Mouse (Mus musculus) heart, adult 18-20 months (tissue): ENCODE results near the gene Prss41. TPM values are rescaled to one million over a fixed set of nuclear protein-coding genes. Genes with fewer than 3 reads are reported as not detected.
A peak's percentile ranks its signal among the peaks of the same experiment; 100 is the strongest.

Experiments
- DNase-seq, 2 experiments: peaks; one replicate each; pipeline ENCODE4 v3.0.0; 2021 to 2022; ENCODE audit warnings: mixed read lengths in 1 of 2
- total RNA-seq, 2 experiments: library from RNA; stranded (reverse); gene quantifications; 2 replicates each; pipeline ENCODE4 v1.2.3; 2021

Prss41 gene
- total RNA-seq, 2 experiments from 2014 or later: not detected

- no peak for DNase-seq
Measured at GRCm38 (mm10) chr17:23828271-23829001, 15.5 kb downstream of the Prss41 start.

- no peak for DNase-seq
Measured at GRCm38 (mm10) chr17:23825591-23825990, 18.4 kb downstream of the Prss41 start.

- DNase-seq: no peak
Measured at GRCm38 (mm10) chr17:23823614-23824013, 20.4 kb downstream of the Prss41 start.

- no peak for DNase-seq
Measured at GRCm38 (mm10) chr17:23823018-23823417, 21.0 kb downstream of the Prss41 start.

GRCm38 (mm10) chr17:23822094-23822493 lies 21.9 kb downstream of the Prss41 start:
- DNase-seq: no peak

GRCm38 (mm10) chr17:23820731-23821130 lies 23.2 kb downstream of the Prss41 start:
- no peak for DNase-seq

GRCm38 (mm10) chr17:23819235-23819634 lies 24.7 kb downstream of the Prss41 start:
- no peak for DNase-seq

- no peak for DNase-seq
Measured at GRCm38 (mm10) chr17:23818579-23818978, 25.4 kb downstream of the Prss41 start.

GRCm38 (mm10) chr17:23815641-23816040 lies 28.3 kb downstream of the Prss41 start:
- DNase-seq: no peak

GRCm38 (mm10) chr17:23807918-23808317 lies 36.1 kb downstream of the Prss41 start:
- DNase-seq: no peak

- DNase-seq: peak; percentile 50 to 53
Measured at GRCm38 (mm10) chr17:23806867-23807266, 37.1 kb downstream of the Prss41 start.

GRCm38 (mm10) chr17:23804426-23805085 lies 39.4 kb downstream of the Prss41 start:
- no peak for DNase-seq

GRCm38 (mm10) chr17:23803366-23804041 lies 40.5 kb downstream of the Prss41 start:
- peak in 1 of 2 experiments; percentile 72 for DNase-seq

- peak; percentile 97 to 99 for DNase-seq
Measured at GRCm38 (mm10) chr17:23802746-23803365, 41.1 kb downstream of the Prss41 start.

- no peak for DNase-seq
Measured at GRCm38 (mm10) chr17:23801627-23802026, 42.3 kb downstream of the Prss41 start.

GRCm38 (mm10) chr17:23797316-23797715 lies 46.7 kb downstream of the Prss41 start:
- no peak for DNase-seq

- DNase-seq: no peak
Measured at GRCm38 (mm10) chr17:23795323-23795722, 48.6 kb downstream of the Prss41 start.

GRCm38 (mm10) chr17:23791079-23791357 lies 53.0 kb downstream of the Prss41 start:
- no peak for DNase-seq

- DNase-seq: peak; percentile 60 to 74
Measured at GRCm38 (mm10) chr17:23790269-23791078, 53.5 kb downstream of the Prss41 start, which contains the start of gene Srrm2. Gene Srrm2, plus strand, starts transcription at chr17:23790532.

GRCm38 (mm10) chr17:23789749-23790268 lies 54.2 kb downstream of the Prss41 start:
- DNase-seq: peak in 1 of 2 experiments; percentile 23

GRCm38 (mm10) chr17:23788973-23789372 lies 55.0 kb downstream of the Prss41 start:
- no peak for DNase-seq
